Mouse (Mus musculus): Measurements from ENCODE around the gene Lyrm4. TPM values are rescaled to one million over a fixed set of nuclear protein-coding genes. Genes with fewer than 3 reads are reported as not detected.

Lyrm4 gene
- 5.6 TPM for polyA plus RNA-seq (2014; fragmentation: Illumina TruSeq; extraction: RNeasy Lipid Tissue Mini Kit (QIAGEN cat#74804); ENCODE audit: low read depth, low replicate concordance)

GRCm38 (mm10) chr13:36117143-36118014 lies at the start of gene Lyrm4, which contains the start of gene Fars2:
Lyrm4 (minus strand) TSS chr13:36117526.
Fars2 (plus strand) TSS chr13:36117412.

DNA sequence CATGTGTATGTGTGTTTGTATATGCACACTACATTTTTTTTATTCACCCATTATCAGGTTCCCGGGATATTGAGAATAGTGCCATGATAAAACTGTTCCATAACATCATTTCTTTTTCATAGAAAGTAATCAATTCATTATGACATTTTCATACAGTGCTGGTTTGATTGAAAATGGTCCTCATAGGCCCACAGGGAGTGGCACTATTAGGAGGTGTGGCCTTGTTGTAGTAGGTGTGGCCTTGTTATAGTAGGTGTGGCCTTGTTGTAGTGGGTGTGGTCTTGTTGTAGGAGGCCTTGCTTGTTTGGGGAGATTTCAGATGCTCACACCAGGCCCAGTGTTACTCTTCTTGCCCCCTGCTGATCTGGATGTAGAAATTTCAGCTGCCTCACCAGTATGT lies 158.8 kb downstream of the Lyrm4 start, which contains the start of gene Ppp1r3g:
Ppp1r3g (plus strand) TSS at position 301 of the 400 bp plus-strand sequence.

Other genes starting within 250 kb of the Lyrm4 start
- gene Rpp40, start 211.2 kb downstream of the Lyrm4 start, polyA plus RNA-seq (2014; fragmentation: Illumina TruSeq; extraction: RNeasy Lipid Tissue Mini Kit (QIAGEN cat#74804); ENCODE audit: low read depth, low replicate concordance), result 6.7 TPM
- gene Ppp1r3g, start 158.7 kb downstream of the Lyrm4 start, polyA plus RNA-seq (2014; fragmentation: Illumina TruSeq; extraction: RNeasy Lipid Tissue Mini Kit (QIAGEN cat#74804); ENCODE audit: low read depth, low replicate concordance), result not detected
- 30.2 TPM for gene Fars2, start 114 bp downstream of the Lyrm4 start, polyA plus RNA-seq (2014; fragmentation: Illumina TruSeq; extraction: RNeasy Lipid Tissue Mini Kit (QIAGEN cat#74804); ENCODE audit: low read depth, low replicate concordance)

All from adipose tissue, adult 10 weeks (tissue).